Mouse (Mus musculus) right cerebral cortex, postnatal 4 days (tissue): ENCODE data around the gene Srsf2.
"Not testable (repeated sequence)": the region's sequence is repeated elsewhere in the genome, so short reads cannot be mapped to it uniquely, and the experiment has no call there.

ENCODE experiments used
- DNase-seq: peaks from one replicate; pipeline ENCODE4 v3.0.0-alpha.2; 2022

The Srsf2 gene

GRCm38 (mm10) chr11:116852891-116853511 is at the start of gene Srsf2:
TSS of gene Srsf2 (minus strand) at chr11:116853094.
- peak; percentile 97 for DNase-seq

- not testable (repeated sequence) for DNase-seq
Observed at GRCm38 (mm10) chr11:116902588-116902987, 49.7 kb upstream of the Srsf2 start.

- no peak for DNase-seq
Observed at GRCm38 (mm10) chr11:116899247-116899646, 46.4 kb upstream of the Srsf2 start.

GRCm38 (mm10) chr11:116895402-116895801 is 42.5 kb upstream of the Srsf2 start:
- no peak for DNase-seq

- no peak for DNase-seq
Observed at GRCm38 (mm10) chr11:116893532-116894442, 40.9 kb upstream of the Srsf2 start.

GRCm38 (mm10) chr11:116887136-116887535 is 34.2 kb upstream of the Srsf2 start:
- DNase-seq = no peak

GRCm38 (mm10) chr11:116885275-116886151 is 32.6 kb upstream of the Srsf2 start:
- peak; percentile 87 for DNase-seq

GRCm38 (mm10) chr11:116884061-116884460 is 31.2 kb upstream of the Srsf2 start:
- no peak for DNase-seq

- DNase-seq = no peak
Observed at GRCm38 (mm10) chr11:116882446-116882845, 29.6 kb upstream of the Srsf2 start.

- DNase-seq = no peak
Observed at GRCm38 (mm10) chr11:116881440-116881839, 28.5 kb upstream of the Srsf2 start.

GRCm38 (mm10) chr11:116880839-116881238 is 27.9 kb upstream of the Srsf2 start:
- DNase-seq = no peak

- no peak for DNase-seq
Observed at GRCm38 (mm10) chr11:116878454-116878853, 25.6 kb upstream of the Srsf2 start.

GRCm38 (mm10) chr11:116873987-116874386 is 21.1 kb upstream of the Srsf2 start:
- DNase-seq = no peak

- DNase-seq = no peak
Observed at GRCm38 (mm10) chr11:116871538-116871937, 18.6 kb upstream of the Srsf2 start.

GRCm38 (mm10) chr11:116869641-116870040 is 16.7 kb upstream of the Srsf2 start:
- DNase-seq = no peak

GRCm38 (mm10) chr11:116869223-116869622 is 16.3 kb upstream of the Srsf2 start:
- no peak for DNase-seq

- no peak for DNase-seq
Observed at GRCm38 (mm10) chr11:116868129-116868528, 15.2 kb upstream of the Srsf2 start.

GRCm38 (mm10) chr11:116865945-116866585 is 13.2 kb upstream of the Srsf2 start:
- no peak for DNase-seq

GRCm38 (mm10) chr11:116864444-116864843 is 11.6 kb upstream of the Srsf2 start:
- no peak for DNase-seq

GRCm38 (mm10) chr11:116857183-116857850 is 4.4 kb upstream of the Srsf2 start:
- DNase-seq = no peak

GRCm38 (mm10) chr11:116854279-116854678 is 1.4 kb upstream of the Srsf2 start:
- DNase-seq = no peak

- DNase-seq = peak; percentile 98
Observed at GRCm38 (mm10) chr11:116853512-116853928, 626 bp upstream of the Srsf2 start.
